Mouse (Mus musculus): Measurements from ENCODE around the gene Zfp62.

The Zfp62 gene

GRCm38 (mm10) chr11:49262286-49262685 is 59.2 kb downstream of the Zfp62 start:
- in situ Hi-C loops (cut with MboI; ENCODE audit: low pct_unique_long_range_greater_than_20kb in 1 of 2, low sequenced_read_pairs in 2 of 2, unreplicated experiment in 1 of 2): loop anchor here (25.0 kb wide), 1 partner anchor 400 kb away; the partner anchor contains the start of gene Irgm1 (in 2 of the 2)

- in situ Hi-C loops (cut with MboI; ENCODE audit: low pct_unique_long_range_greater_than_20kb in 1 of 2, low sequenced_read_pairs in 2 of 2, unreplicated experiment in 1 of 2): loop anchor here (25.0 kb wide), 1 partner anchor 401 kb away; the partner anchor contains the start of gene Irgm1 (in 2 of the 2)
Measured at GRCm38 (mm10) chr11:49263149-49263548, 60.1 kb downstream of the Zfp62 start.

GRCm38 (mm10) chr11:49264081-49264480 is 61.0 kb downstream of the Zfp62 start:
- in situ Hi-C loops (cut with MboI; ENCODE audit: low pct_unique_long_range_greater_than_20kb in 1 of 2, low sequenced_read_pairs in 2 of 2, unreplicated experiment in 1 of 2): loop anchor here (25.0 kb wide), 1 partner anchor 402 kb away; the partner anchor contains the start of gene Irgm1 (in 2 of the 2)

GRCm38 (mm10) chr11:49264622-49265021 is 61.5 kb downstream of the Zfp62 start:
- in situ Hi-C loops (cut with MboI; ENCODE audit: low pct_unique_long_range_greater_than_20kb in 1 of 2, low sequenced_read_pairs in 2 of 2, unreplicated experiment in 1 of 2): loop anchor here (25.0 kb wide), 1 partner anchor 402 kb away; the partner anchor contains the start of gene Irgm1 (in 2 of the 2)

- in situ Hi-C loops (cut with MboI; ENCODE audit: low pct_unique_long_range_greater_than_20kb in 1 of 2, low sequenced_read_pairs in 2 of 2, unreplicated experiment in 1 of 2): loop anchor here (25.0 kb wide), 1 partner anchor 403 kb away; the partner anchor contains the start of gene Irgm1 (in 2 of the 2)
Measured at GRCm38 (mm10) chr11:49265101-49265500, 62.0 kb downstream of the Zfp62 start.

- in situ Hi-C loops (cut with MboI; ENCODE audit: low pct_unique_long_range_greater_than_20kb in 1 of 2, low sequenced_read_pairs in 2 of 2, unreplicated experiment in 1 of 2): loop anchor here (25.0 kb wide), 1 partner anchor 404 kb away; the partner anchor contains the start of gene Irgm1 (in 2 of the 2)
Measured at GRCm38 (mm10) chr11:49266671-49267070, 63.6 kb downstream of the Zfp62 start.

- in situ Hi-C loops (cut with MboI; ENCODE audit: low pct_unique_long_range_greater_than_20kb in 1 of 2, low sequenced_read_pairs in 2 of 2, unreplicated experiment in 1 of 2): loop anchor here (25.0 kb wide), 1 partner anchor 405 kb away; the partner anchor contains the start of gene Irgm1 (in 2 of the 2)
Measured at GRCm38 (mm10) chr11:49267316-49267715, 64.2 kb downstream of the Zfp62 start.

GRCm38 (mm10) chr11:49267970-49268579 is 65.0 kb downstream of the Zfp62 start:
- in situ Hi-C loops (cut with MboI; ENCODE audit: low pct_unique_long_range_greater_than_20kb in 1 of 2, low sequenced_read_pairs in 2 of 2, unreplicated experiment in 1 of 2): loop anchor here (25.0 kb wide), 1 partner anchor 406 kb away; the partner anchor contains the start of gene Irgm1 (in 2 of the 2)

All from mouse embryonic stem cell (cell line).